Mouse (Mus musculus) embryonic facial prominence, embryonic 13.5 days (tissue): ENCODE measurements around the gene Axin1. TPM values are rescaled to one million over a fixed set of nuclear protein-coding genes. Genes with fewer than 3 reads are reported as not detected.
"Not testable (repeated sequence)": the region's sequence is repeated elsewhere in the genome, so short reads cannot be mapped to it uniquely, and the experiment has no call there.

Experiments used
- ATAC-seq: fragments of 200-750 bp; cut with Nextera tagmentation; 2 replicates; pipeline ENCODE4 v1.8.0; 2017; ENCODE audit warnings: low read depth; ENCODE audit not compliant: insufficient number of reproducible peaks, insufficient read depth, low FRiP score, low TSS enrichment
- H3K27ac ChIP-seq: fragments of 300-500 bp; sonication (generic); 2 replicates; pipeline ENCODE4 v1.5.1; 2015; ENCODE audit warnings: moderate library complexity, mild to moderate bottlenecking, inconsistent platforms
- H3K27me3 ChIP-seq: fragments of 300-500 bp; sonication (generic); 2 replicates; pipeline ENCODE4 v1.6.1; 2015; ENCODE audit warnings: mild to moderate bottlenecking, inconsistent platforms
- H3K36me3 ChIP-seq: fragments of 300-500 bp; sonication (generic); 2 replicates; pipeline ENCODE4 v1.6.1; 2015; ENCODE audit warnings: mild to moderate bottlenecking, inconsistent platforms
- H3K4me1 ChIP-seq: fragments of 300-500 bp; sonication (generic); 2 replicates; pipeline ENCODE4 v1.6.1; 2015; ENCODE audit warnings: inconsistent platforms
- H3K4me2 ChIP-seq: fragments of 300-500 bp; sonication (generic); 2 replicates; pipeline ENCODE4 v1.6.1; 2015; ENCODE audit warnings: moderate library complexity, mild to moderate bottlenecking, inconsistent platforms
- H3K4me3 ChIP-seq: fragments of 300-500 bp; sonication (generic); 2 replicates; pipeline ENCODE4 v1.5.1; 2015; ENCODE audit warnings: mild to moderate bottlenecking, inconsistent platforms
- H3K9ac ChIP-seq: fragments of 300-500 bp; sonication (generic); 2 replicates; pipeline ENCODE4 v1.6.1; 2015; ENCODE audit warnings: mild to moderate bottlenecking, inconsistent platforms
- H3K9me3 ChIP-seq: fragments of 300-500 bp; sonication (generic); 2 replicates; pipeline ENCODE4 v1.6.1; 2016; ENCODE audit warnings: inconsistent platforms
- WGBS: fragments of 180-500 bp; shearing (Covaris S2); methylation state at CpG from one replicate; pipeline ENCODE4 v1.1.7; 2015; ENCODE audit warnings: mixed read lengths; 5-methylcytosine and 5-hydroxymethylcytosine counted together
- polyA plus RNA-seq: library from polyadenylated mRNA; unstranded; fragments of >200 nt; fragmentation: Nextera tagmentation; extraction: Ambion mirVana; gene quantifications from 2 replicates; pipeline ENCODE4 v1.2.1, GENCODE M21; 2015

Axin1 gene
- polyA plus RNA-seq, 1 experiment from 2014 or later: 9.9 TPM

- no peak overlapping the region for H3K9ac ChIP-seq
- no peak overlapping the region for H3K4me3 ChIP-seq
- ATAC-seq: no peak
- no peaks in the 10 kb centered on the region for H3K9me3 ChIP-seq
- peaks cover 13% of the 10 kb centered on the region for H3K4me1 ChIP-seq
- H3K27ac ChIP-seq: no peak overlapping the region
- peaks cover 74% of the 10 kb centered on the region for H3K27me3 ChIP-seq
- no peaks in the 10 kb centered on the region for H3K36me3 ChIP-seq
- WGBS: 14% methylated on average over 4 of the region's 4 CpGs
- H3K4me2 ChIP-seq: no peak overlapping the region
These were observed 26.8 kb upstream of the Axin1 start for GRCm38 (mm10) chr17:26111722-26112121.

GRCm38 (mm10) chr17:26112751-26113150 is 25.7 kb upstream of the Axin1 start:
- Histone ChIP-seq H3K4me1 (peaks cover 13% of the 10 kb centered on the region), H3K36me3 (no peaks in the 10 kb centered on the region), H3K4me3 (peak overlapping the region; percentile 62), H3K9ac (peak overlapping the region; percentile 68), H3K9me3 (no peaks in the 10 kb centered on the region), H3K27me3 (peaks cover 84% of the 10 kb centered on the region), H3K4me2 (peak overlapping the region; percentile 98), H3K27ac (no peak overlapping the region)
- WGBS: 15% methylated on average over 14 of the region's 14 CpGs
- ATAC-seq: no peak

GRCm38 (mm10) chr17:26113181-26113948 is 25.1 kb upstream of the Axin1 start, which contains the start of gene Tmem8:
Gene Tmem8 (plus strand): TSS chr17:26113299.
- no peaks in the 10 kb centered on the region for H3K36me3 ChIP-seq
- H3K4me1 ChIP-seq: peaks cover 13% of the 10 kb centered on the region
- 2% methylated on average over 71 of the region's 75 CpGs for WGBS
- no peak within 1 kb of the TSS for H3K27ac ChIP-seq
- peak; percentile 32; the same call in 1 of the 2 replicates for ATAC-seq
- no peaks in the 10 kb centered on the region for H3K9me3 ChIP-seq
- peak within 1 kb of the TSS; percentile 98 for H3K4me2 ChIP-seq
- H3K9ac ChIP-seq: peak within 1 kb of the TSS; percentile 68
- H3K27me3 ChIP-seq: peaks cover 90% of the 10 kb centered on the region
- H3K4me3 ChIP-seq: peak within 1 kb of the TSS; percentile 62

GRCm38 (mm10) chr17:26114061-26114460 is 24.4 kb upstream of the Axin1 start:
- no peak for ATAC-seq
- H3K4me3 ChIP-seq: peak overlapping the region; percentile 62
- H3K36me3 ChIP-seq: no peaks in the 10 kb centered on the region
- peaks cover 13% of the 10 kb centered on the region for H3K4me1 ChIP-seq
- H3K4me2 ChIP-seq: peak overlapping the region; percentile 98
- H3K9me3 ChIP-seq: no peaks in the 10 kb centered on the region
- 11% methylated on average over 8 of the region's 8 CpGs for WGBS
- H3K9ac ChIP-seq: peak overlapping the region; percentile 68; the same call in 1 of the 2 replicates
- H3K27me3 ChIP-seq: peaks cover 97% of the 10 kb centered on the region
- H3K27ac ChIP-seq: no peak overlapping the region

GRCm38 (mm10) chr17:26114461-26114860 is 24.0 kb upstream of the Axin1 start:
- not testable (repeated sequence) for H3K27ac ChIP-seq, H3K4me3 ChIP-seq, H3K9me3 ChIP-seq, H3K4me2 ChIP-seq, H3K9ac ChIP-seq, ATAC-seq, H3K36me3 ChIP-seq
- Histone ChIP-seq H3K27me3 (peaks cover 97% of the 10 kb centered on the region), H3K4me1 (peaks cover 13% of the 10 kb centered on the region)
- WGBS: 61% methylated on average over 7 of the region's 7 CpGs

- peaks cover 18% of the 10 kb centered on the region for H3K4me1 ChIP-seq
- 78% methylated on average over 7 of the region's 7 CpGs for WGBS
- H3K4me2 ChIP-seq: no peak overlapping the region
- H3K9ac ChIP-seq: no peak overlapping the region
- ATAC-seq: no peak
- no peaks in the 10 kb centered on the region for H3K36me3 ChIP-seq
- H3K9me3 ChIP-seq: no peaks in the 10 kb centered on the region
- no peak overlapping the region for H3K4me3 ChIP-seq
- no peak overlapping the region for H3K27ac ChIP-seq
- peaks cover 93% of the 10 kb centered on the region for H3K27me3 ChIP-seq
These were observed 23.1 kb upstream of the Axin1 start for GRCm38 (mm10) chr17:26115205-26115898.

- no peaks in the 10 kb centered on the region for H3K9me3 ChIP-seq
- H3K27ac ChIP-seq: no peak overlapping the region
- H3K9ac ChIP-seq: no peak overlapping the region
- H3K4me1 ChIP-seq: peaks cover 21% of the 10 kb centered on the region
- H3K36me3 ChIP-seq: no peaks in the 10 kb centered on the region
- WGBS: 66% methylated on average over 2 of the region's 3 CpGs
- H3K4me2 ChIP-seq: no peak overlapping the region
- no peak for ATAC-seq
- peaks cover 86% of the 10 kb centered on the region for H3K27me3 ChIP-seq
- no peak overlapping the region for H3K4me3 ChIP-seq
These were observed 22.5 kb upstream of the Axin1 start for GRCm38 (mm10) chr17:26115956-26116487.

- Histone ChIP-seq H3K4me2 (no peak overlapping the region), H3K9me3 (no peaks in the 10 kb centered on the region), H3K4me3 (no peak overlapping the region), H3K27me3 (peaks cover 80% of the 10 kb centered on the region), H3K27ac (no peak overlapping the region), H3K36me3 (no peaks in the 10 kb centered on the region), H3K9ac (no peak overlapping the region), H3K4me1 (peaks cover 21% of the 10 kb centered on the region)
- WGBS: 84% methylated on average over 17 of the region's 17 CpGs
- no peak for ATAC-seq
These were observed 21.8 kb upstream of the Axin1 start for GRCm38 (mm10) chr17:26116503-26117258.

GRCm38 (mm10) chr17:26119766-26120710 is 18.4 kb upstream of the Axin1 start:
- Histone ChIP-seq H3K27me3 (peaks cover 46% of the 10 kb centered on the region), H3K4me2 (peak overlapping the region; percentile 20; the same call in 1 of the 2 replicates)
- 48% methylated on average over 33 of the region's 33 CpGs for WGBS

GRCm38 (mm10) chr17:26122431-26123140 is 15.9 kb upstream of the Axin1 start:
- no peaks in the 10 kb centered on the region for H3K9me3 ChIP-seq
- no peak overlapping the region for H3K27ac ChIP-seq
- H3K4me3 ChIP-seq: peak overlapping the region; percentile 3; the same call in 1 of the 2 replicates
- H3K36me3 ChIP-seq: peaks cover 26% of the 10 kb centered on the region
- ATAC-seq: no peak
- H3K4me1 ChIP-seq: peaks cover 25% of the 10 kb centered on the region
- H3K9ac ChIP-seq: no peak overlapping the region
- H3K4me2 ChIP-seq: no peak overlapping the region
- H3K27me3 ChIP-seq: peaks cover 21% of the 10 kb centered on the region
- 45% methylated on average over 5 of the region's 5 CpGs for WGBS

More at GRCm38 (mm10) chr17:26119766-26120710, 18.4 kb upstream of the Axin1 start:
- Histone ChIP-seq H3K36me3 (peaks cover 1% of the 10 kb centered on the region; the same call in 1 of the 2 replicates), H3K9ac (no peak overlapping the region), H3K27ac (no peak overlapping the region), H3K4me3 (no peak overlapping the region), H3K4me1 (peaks cover 22% of the 10 kb centered on the region), H3K9me3 (no peaks in the 10 kb centered on the region)
- 0 out of 2 replicates have a peak, but pooled peaks have one; percentile 7 for ATAC-seq
